Mouse (Mus musculus) megakaryocyte-erythroid progenitor cell, adult 5-6 weeks (primary cell): ENCODE measurements around the gene Smtnl2. TPM values are rescaled to one million over a fixed set of nuclear protein-coding genes. Genes with fewer than 3 reads are reported as not detected.

ENCODE experiments used
- ATAC-seq: replicated peaks from 2 replicates; pipeline ENCODE4 v1.8.0; 2016; ENCODE audit warnings: mild to moderate bottlenecking, inconsistent platforms; ENCODE audit not compliant: severe bottlenecking, poor library complexity, low FRiP score, low TSS enrichment
- total RNA-seq, 2 experiments: library from RNA; stranded (forward) in 1 of 2; stranded (reverse) in 1 of 2; fragments of 200-1000, 215-1000 nt in 1 of 2; fragments of >200 nt in 1 of 2; fragmentation: Nextera tagmentation in 1 of 2; gene quantifications; 2 replicates each; pipeline ENCODE4 v1.2.3; 2014 to 2017

Smtnl2 gene
- total RNA-seq, 2 experiments from 2014 or later: 0.50 TPM; not detected in 1

- ATAC-seq: peak; percentile 98
Observed at GRCm38 (mm10) chr11:72429288-72429690, 17.8 kb upstream of the Smtnl2 start.

- peak; percentile 85 for ATAC-seq
Observed at GRCm38 (mm10) chr11:72428694-72429093, 17.2 kb upstream of the Smtnl2 start.

- no peak for ATAC-seq
Observed at GRCm38 (mm10) chr11:72426884-72427283, 15.4 kb upstream of the Smtnl2 start.

- ATAC-seq: no peak
Observed at GRCm38 (mm10) chr11:72425201-72425600, 13.7 kb upstream of the Smtnl2 start.

- ATAC-seq: no peak
Observed at GRCm38 (mm10) chr11:72423686-72424085, 12.2 kb upstream of the Smtnl2 start.

GRCm38 (mm10) chr11:72421518-72422278, 10.2 kb upstream of the Smtnl2 start:
- 0 out of 2 replicates have a peak, but pooled peaks have one; percentile 37 for ATAC-seq

- ATAC-seq: no peak
Observed at GRCm38 (mm10) chr11:72420460-72421122, 9.1 kb upstream of the Smtnl2 start.

GRCm38 (mm10) chr11:72419006-72419405, 7.5 kb upstream of the Smtnl2 start:
- ATAC-seq: no peak

GRCm38 (mm10) chr11:72418227-72418626, 6.7 kb upstream of the Smtnl2 start:
- ATAC-seq: no peak

GRCm38 (mm10) chr11:72417376-72417775, 5.9 kb upstream of the Smtnl2 start:
- no peak for ATAC-seq

GRCm38 (mm10) chr11:72416666-72417065, 5.2 kb upstream of the Smtnl2 start:
- no peak for ATAC-seq

- ATAC-seq: peak; percentile 80
Observed at GRCm38 (mm10) chr11:72415155-72415554, 3.6 kb upstream of the Smtnl2 start.

GRCm38 (mm10) chr11:72413601-72414190, 2.2 kb upstream of the Smtnl2 start:
- ATAC-seq: no peak

GRCm38 (mm10) chr11:72413016-72413415, 1.5 kb upstream of the Smtnl2 start:
- no peak for ATAC-seq

- ATAC-seq: no peak
Observed at GRCm38 (mm10) chr11:72411945-72412344, 432 bp upstream of the Smtnl2 start.

- ATAC-seq: no peak
Observed at GRCm38 (mm10) chr11:72410521-72411092, 906 bp downstream of the Smtnl2 start.

GRCm38 (mm10) chr11:72409649-72410385, 1.7 kb downstream of the Smtnl2 start:
- ATAC-seq: no peak

- no peak for ATAC-seq
Observed at GRCm38 (mm10) chr11:72408451-72409170, 2.9 kb downstream of the Smtnl2 start.

GRCm38 (mm10) chr11:72407574-72407973, 3.9 kb downstream of the Smtnl2 start:
- ATAC-seq: no peak
